Mouse (Mus musculus): Measurements from ENCODE around the gene Taok1. TPM values are rescaled to one million over a fixed set of nuclear protein-coding genes. Genes with fewer than 3 reads are reported as not detected.

Taok1 gene
- total RNA-seq, 2 experiments from 2014 or later = 109 to 111 TPM

Other genes with a start within 250 kb of the Taok1 start
- 10 to 100 TPM; 18.4 to 21.1 TPM for gene Coro6, start 145.4 kb downstream of the Taok1 start, total RNA-seq (2021)
- 100 to 1,000 TPM; 149 to 152 TPM for gene Ankrd13b, start 118.1 kb downstream of the Taok1 start, total RNA-seq (2021)
- gene Git1, start 114.3 kb downstream of the Taok1 start, total RNA-seq (2021) = 100 to 1,000 TPM; 138 to 142 TPM
- gene Abhd15, start 92.7 kb downstream of the Taok1 start, total RNA-seq (2021) = 1 to 10 TPM in 1 of 2 experiments, under 1 TPM in 1; 0.85 to 1.7 TPM
- 1 to 10 TPM; 3.3 to 3.8 TPM for gene Trp53i13, start 91.8 kb downstream of the Taok1 start, total RNA-seq (2021)
- gene Gm10392, start 88.6 kb downstream of the Taok1 start, total RNA-seq (2021) = not detected
- gene Nufip2, start 78.3 kb upstream of the Taok1 start, total RNA-seq (2021) = 10 to 100 TPM; 74.9 to 80.8 TPM
- gene Cryba1, start 117.5 kb upstream of the Taok1 start, total RNA-seq (2021) = not detected
- 100 to 1,000 TPM; 135 to 137 TPM for gene Myo18a, start 155.4 kb upstream of the Taok1 start, total RNA-seq (2021)
- not detected for gene Gm10277, start 179.9 kb upstream of the Taok1 start, total RNA-seq (2021)